Mouse (Mus musculus) myocyte (in vitro differentiated cells): Measurements from ENCODE around the gene Ggt6. TPM values are rescaled to one million over a fixed set of nuclear protein-coding genes. Genes with fewer than 3 reads are reported as not detected.

ENCODE experiments used
- H3K27me3 ChIP-seq: one replicate; pipeline ENCODE4 v1.6.1; 2011; ENCODE audit not compliant: control insufficient read depth, insufficient read depth, insufficient read length
- H3K36me3 ChIP-seq: one replicate; pipeline ENCODE4 v1.6.1; 2011; ENCODE audit not compliant: control insufficient read depth, insufficient read depth
- H3K4me2 ChIP-seq: one replicate; pipeline ENCODE4 v1.6.1; 2011; ENCODE audit warnings: low read depth, control low read depth
- H3K4me3 ChIP-seq: one replicate; pipeline ENCODE4 v1.5.1; 2011; ENCODE audit warnings: mild to moderate bottlenecking, control low read depth, moderate library complexity
- H3K79me2 ChIP-seq: one replicate; pipeline ENCODE4 v1.6.1; 2011; ENCODE audit not compliant: control insufficient read depth, insufficient read depth
- H3ac ChIP-seq: one replicate; pipeline ENCODE4 v1.6.1; 2011; ENCODE audit not compliant: control insufficient read depth, insufficient read length
- CEBPB ChIP-seq: IDR thresholded peaks from 2 replicates; pipeline ENCODE4 v1.6.1; 2011; ENCODE audit warnings: mild to moderate bottlenecking, moderate library complexity; ENCODE audit not compliant: poor library complexity, insufficient read depth, severe bottlenecking
- E2F4 ChIP-seq: IDR thresholded peaks from one replicate; pipeline ENCODE4 v1.6.1; 2011; ENCODE audit warnings: mild to moderate bottlenecking, control low read depth, moderate library complexity; ENCODE audit not compliant: insufficient read depth
- MAX ChIP-seq: IDR thresholded peaks from one replicate; pipeline ENCODE4 v1.6.1; 2011; ENCODE audit warnings: low read depth, mild to moderate bottlenecking, control low read depth
- MYOD1 ChIP-seq, 3 experiments: IDR thresholded peaks; one replicate each; pipeline ENCODE4 v1.6.1; 2011; ENCODE audit warnings: control low read depth in 2 of 3, low read depth in 2 of 3, mild to moderate bottlenecking in 2 of 3, moderate library complexity in 1 of 3; ENCODE audit not compliant: insufficient read length in 2 of 3, control insufficient read depth in 1 of 3
- MYOG ChIP-seq, 3 experiments: IDR thresholded peaks; one replicate each; pipeline ENCODE4 v1.6.1; 2011; ENCODE audit warnings: control low read depth in 2 of 3, low read depth in 2 of 3, mild to moderate bottlenecking in 2 of 3; ENCODE audit not compliant: insufficient read length in 2 of 3, control insufficient read depth in 1 of 3, insufficient read depth in 1 of 3
- POLR2A ChIP-seq: IDR thresholded peaks from one replicate; pipeline ENCODE4 v1.6.1; 2011; ENCODE audit warnings: low read depth, mild to moderate bottlenecking, control low read depth, moderate library complexity; ENCODE audit not compliant: insufficient read length
- POLR2AphosphoS2 ChIP-seq: IDR thresholded peaks from one replicate; pipeline ENCODE4 v1.6.1; 2011; ENCODE audit warnings: low read depth, control low read depth; ENCODE audit not compliant: insufficient read length
- REST ChIP-seq: IDR thresholded peaks from one replicate; pipeline ENCODE4 v1.6.1; 2011; ENCODE audit warnings: mild to moderate bottlenecking, control low read depth, moderate library complexity; ENCODE audit not compliant: insufficient read depth, insufficient read length
- SRF ChIP-seq: IDR thresholded peaks from one replicate; pipeline ENCODE4 v1.6.1; 2011; ENCODE audit warnings: low read depth; ENCODE audit not compliant: control insufficient read depth, insufficient read length
- TCF12 ChIP-seq: IDR thresholded peaks from one replicate; pipeline ENCODE4 v1.6.1; 2011; ENCODE audit warnings: mild to moderate bottlenecking, control low read depth; ENCODE audit not compliant: poor library complexity, insufficient read depth, severe bottlenecking
- TCF3 ChIP-seq: IDR thresholded peaks from one replicate; pipeline ENCODE4 v1.6.1; 2011; ENCODE audit warnings: low read depth, control low read depth; ENCODE audit not compliant: insufficient read length
- USF1 ChIP-seq: IDR thresholded peaks from one replicate; pipeline ENCODE4 v1.6.1; 2011; ENCODE audit warnings: low read depth, mild to moderate bottlenecking, control low read depth, moderate library complexity
- polyA plus RNA-seq: library from polyadenylated mRNA; unstranded; fragments of >200 nt; fragmentation: generic; extraction: Trizol; gene quantifications from one replicate; pipeline ENCODE4 v1.2.1, GENCODE M21; 2012; ENCODE audit warnings: missing spikeins

Ggt6 gene
- polyA plus RNA-seq, 1 experiment: not detected

GRCm38 (mm10) chr11:72473540-72473939 is 38.2 kb downstream of the Ggt6 start:
- Histone ChIP-seq H3K36me3 (no peaks in the 10 kb centered on the region), H3ac (no peak overlapping the region), H3K4me2 (no peak overlapping the region), H3K4me3 (no peak overlapping the region), H3K27me3 (no peaks in the 10 kb centered on the region), H3K79me2 (no peaks in the 10 kb centered on the region)
- TF ChIP-seq TCF12 (no peak), MYOD1 (IDR thresholded peaks at IDR 0.05; ENCODE audit: control insufficient read depth in 1 of 3, insufficient read length in 2 of 3, low read depth in 2 of 3) (no peak), CEBPB (no peak), POLR2A (no peak), MAX (no peak), POLR2AphosphoS2 (no peak)

GRCm38 (mm10) chr11:72474926-72475325 is 39.6 kb downstream of the Ggt6 start:
- Histone ChIP-seq H3K4me3 (no peak overlapping the region), H3K27me3 (no peaks in the 10 kb centered on the region), H3K36me3 (no peaks in the 10 kb centered on the region), H3ac (no peak overlapping the region), H3K79me2 (no peaks in the 10 kb centered on the region), H3K4me2 (no peak overlapping the region)
- TF ChIP-seq REST (no peak), E2F4 (no peak), TCF12 (no peak), POLR2AphosphoS2 (no peak), SRF (no peak)

GRCm38 (mm10) chr11:72475408-72475807 is 40.1 kb downstream of the Ggt6 start:
- Histone ChIP-seq H3K4me2 (no peak overlapping the region), H3K4me3 (no peak overlapping the region)
- no peak for TF ChIP-seq REST
- TF ChIP-seq POLR2A: no peak
- TF ChIP-seq MYOG (IDR thresholded peaks at IDR 0.05; ENCODE audit: control insufficient read depth in 1 of 3, insufficient read depth in 1 of 3, insufficient read length in 2 of 3, low read depth in 2 of 3): no peak
- no peak for TF ChIP-seq TCF12
- TF ChIP-seq E2F4: no peak
- TF ChIP-seq MYOD1 (IDR thresholded peaks at IDR 0.05; ENCODE audit: control insufficient read depth in 1 of 3, insufficient read length in 2 of 3, low read depth in 2 of 3): no peak
- TF ChIP-seq SRF: no peak
- TF ChIP-seq TCF3: no peak

GRCm38 (mm10) chr11:72476074-72476625 is 40.8 kb downstream of the Ggt6 start:
- H3K36me3 ChIP-seq: no peaks in the 10 kb centered on the region
- H3K79me2 ChIP-seq: no peaks in the 10 kb centered on the region
- no peak overlapping the region for H3K4me2 ChIP-seq
- no peak overlapping the region for H3ac ChIP-seq
- H3K4me3 ChIP-seq: no peak overlapping the region
- TF ChIP-seq CEBPB (no peak), MYOG (IDR thresholded peaks at IDR 0.05; ENCODE audit: control insufficient read depth in 1 of 3, insufficient read depth in 1 of 3, insufficient read length in 2 of 3, low read depth in 2 of 3) (no peak), POLR2AphosphoS2 (no peak), TCF12 (no peak), MYOD1 (IDR thresholded peaks at IDR 0.05; ENCODE audit: control insufficient read depth in 1 of 3, insufficient read length in 2 of 3, low read depth in 2 of 3) (no peak), REST (no peak), TCF3 (no peak), MAX (no peak), USF1 (no peak), POLR2A (no peak), E2F4 (no peak), SRF (no peak)
- H3K27me3 ChIP-seq: no peaks in the 10 kb centered on the region

More at GRCm38 (mm10) chr11:72475408-72475807, 40.1 kb downstream of the Ggt6 start:
- Histone ChIP-seq H3ac (no peak overlapping the region), H3K36me3 (no peaks in the 10 kb centered on the region), H3K27me3 (no peaks in the 10 kb centered on the region), H3K79me2 (no peaks in the 10 kb centered on the region)

GRCm38 (mm10) chr11:72477182-72477581 is 41.9 kb downstream of the Ggt6 start:
- Histone ChIP-seq H3K27me3 (no peaks in the 10 kb centered on the region), H3K36me3 (no peaks in the 10 kb centered on the region), H3K4me2 (no peak overlapping the region), H3K79me2 (no peaks in the 10 kb centered on the region), H3K4me3 (no peak overlapping the region), H3ac (no peak overlapping the region)
- TF ChIP-seq E2F4 (no peak), POLR2AphosphoS2 (no peak), MYOD1 (IDR thresholded peaks at IDR 0.05; ENCODE audit: control insufficient read depth in 1 of 3, insufficient read length in 2 of 3, low read depth in 2 of 3) (no peak), REST (no peak), POLR2A (no peak), TCF3 (no peak), MAX (no peak), TCF12 (no peak), MYOG (IDR thresholded peaks at IDR 0.05; ENCODE audit: control insufficient read depth in 1 of 3, insufficient read depth in 1 of 3, insufficient read length in 2 of 3, low read depth in 2 of 3) (no peak), USF1 (no peak), SRF (no peak), CEBPB (no peak)
